Mouse (Mus musculus) myocyte (in vitro differentiated cells): ENCODE results near the gene Fam168a.

ENCODE experiments used
- CEBPB ChIP-seq: IDR thresholded peaks from 2 replicates; pipeline ENCODE4 v1.6.1; 2011; ENCODE audit warnings: mild to moderate bottlenecking, moderate library complexity; ENCODE audit not compliant: poor library complexity, insufficient read depth, severe bottlenecking
- E2F4 ChIP-seq: IDR thresholded peaks from one replicate; pipeline ENCODE4 v1.6.1; 2011; ENCODE audit warnings: mild to moderate bottlenecking, control low read depth, moderate library complexity; ENCODE audit not compliant: insufficient read depth
- MAX ChIP-seq: IDR thresholded peaks from one replicate; pipeline ENCODE4 v1.6.1; 2011; ENCODE audit warnings: low read depth, mild to moderate bottlenecking, control low read depth
- MYOG ChIP-seq, 3 experiments: IDR thresholded peaks; one replicate each; pipeline ENCODE4 v1.6.1; 2011; ENCODE audit warnings: control low read depth in 2 of 3, low read depth in 2 of 3, mild to moderate bottlenecking in 2 of 3; ENCODE audit not compliant: insufficient read length in 2 of 3, control insufficient read depth in 1 of 3, insufficient read depth in 1 of 3
- POLR2A ChIP-seq: IDR thresholded peaks from one replicate; pipeline ENCODE4 v1.6.1; 2011; ENCODE audit warnings: low read depth, mild to moderate bottlenecking, control low read depth, moderate library complexity; ENCODE audit not compliant: insufficient read length
- POLR2AphosphoS2 ChIP-seq: IDR thresholded peaks from one replicate; pipeline ENCODE4 v1.6.1; 2011; ENCODE audit warnings: low read depth, control low read depth; ENCODE audit not compliant: insufficient read length
- SRF ChIP-seq: IDR thresholded peaks from one replicate; pipeline ENCODE4 v1.6.1; 2011; ENCODE audit warnings: low read depth; ENCODE audit not compliant: control insufficient read depth, insufficient read length
- TCF12 ChIP-seq: IDR thresholded peaks from one replicate; pipeline ENCODE4 v1.6.1; 2011; ENCODE audit warnings: mild to moderate bottlenecking, control low read depth; ENCODE audit not compliant: poor library complexity, insufficient read depth, severe bottlenecking
- USF1 ChIP-seq: IDR thresholded peaks from one replicate; pipeline ENCODE4 v1.6.1; 2011; ENCODE audit warnings: low read depth, mild to moderate bottlenecking, control low read depth, moderate library complexity

GRCm38 (mm10) chr7:100729778-100730177 is 23.3 kb downstream of the Fam168a start:
- TF ChIP-seq MAX (no peak), MYOG (IDR thresholded peaks at IDR 0.05; ENCODE audit: control insufficient read depth in 1 of 3, insufficient read depth in 1 of 3, insufficient read length in 2 of 3, low read depth in 2 of 3) (no peak), POLR2A (no peak), USF1 (no peak), E2F4 (no peak), TCF12 (no peak), SRF (no peak), CEBPB (no peak), POLR2AphosphoS2 (no peak)
